Mouse (Mus musculus) heart, adult 2 months (tissue): ENCODE measurements around the gene Arrb2. TPM values are rescaled to one million over a fixed set of nuclear protein-coding genes. Genes with fewer than 3 reads are reported as not detected.

Source experiments
- DNase-seq, 2 experiments: peaks; one replicate each; pipeline ENCODE4 v3.0.0; 2021
- H3K27ac ChIP-seq: fragments of 200-600 bp; 2 replicates; pipeline ENCODE4 v1.8.1; 2022
- H3K27me3 ChIP-seq: fragments of 200-500 bp; 2 replicates; pipeline ENCODE4 v1.6.1; 2012; ENCODE audit warnings: mild to moderate bottlenecking, low read length, inconsistent platforms, mixed read lengths; ENCODE audit not compliant: control insufficient read depth, insufficient read depth
- H3K36me3 ChIP-seq: fragments of 200-500 bp; 2 replicates; pipeline ENCODE4 v1.6.1; 2012; ENCODE audit warnings: low read length, inconsistent platforms; ENCODE audit not compliant: control insufficient read depth, insufficient read depth
- H3K4me1 ChIP-seq: fragments of 200-500 bp; 2 replicates; pipeline ENCODE4 v1.6.1; 2011; ENCODE audit warnings: low read length; ENCODE audit not compliant: control insufficient read depth, insufficient read depth
- H3K4me3 ChIP-seq: fragments of 200-600 bp; 2 replicates; pipeline ENCODE4 v1.8.1; 2022
- H3K79me2 ChIP-seq: fragments of 200-500 bp; replicated peaks from 2 replicates; pipeline ENCODE4 v1.6.1; 2012; ENCODE audit warnings: mild to moderate bottlenecking, inconsistent platforms, low read length, moderate library complexity, mixed read lengths; ENCODE audit not compliant: control insufficient read depth, insufficient read depth
- H3K9ac ChIP-seq: fragments of 200-500 bp; 2 replicates; pipeline ENCODE4 v1.6.1; 2012; ENCODE audit warnings: low read depth, mild to moderate bottlenecking, control low read depth, inconsistent platforms, low read length, mixed read lengths
- CTCF ChIP-seq: fragments of 200-600 bp; IDR thresholded peaks from 2 replicates; pipeline ENCODE4 v1.8.1; 2022; ENCODE audit warnings: antibody characterized with exemption, mild to moderate bottlenecking, moderate library complexity
- EP300 ChIP-seq: fragments of 200-500 bp; IDR thresholded peaks from 2 replicates; pipeline ENCODE4 v1.6.1; 2011; ENCODE audit warnings: low read depth, low read length, control low read depth; ENCODE audit not compliant: insufficient read depth
- POLR2A ChIP-seq: fragments of 200-500 bp; IDR thresholded peaks from 2 replicates; pipeline ENCODE4 v1.6.1; 2011; ENCODE audit warnings: mild to moderate bottlenecking, low read depth, low read length, control low read depth; ENCODE audit not compliant: insufficient read depth
- WGBS: fragments of 180-500 bp; shearing (Covaris S2); methylation state at CpG from one replicate; pipeline ENCODE4 v1.1.7; 2018; 5-methylcytosine and 5-hydroxymethylcytosine counted together
- intact Hi-C: fragments of 180-260 bp; cut with DNase I; formaldehyde crosslinking; loops from one replicate; pipeline ENCODE4 v1.15.1; 2025
- long read RNA-seq: library from polyadenylated mRNA; stranded (forward); transcript quantifications from one replicate; pipeline ENCODE4 v2.0.0, GENCODE M21; 2021
- polyA plus RNA-seq: library from polyadenylated mRNA; depleted of rRNA; stranded (reverse); fragments of >200 nt; gene quantifications from 2 replicates; pipeline ENCODE4 v1.2.3, GENCODE M21; 2012; rRNA removed
- total RNA-seq, 2 experiments: library from RNA; stranded (reverse); gene quantifications; 2 replicates each; pipeline ENCODE4 v1.2.3; 2021

Gene Arrb2
- total RNA-seq (10 to 100 TPM; 10.2 to 10.8 TPM), polyA plus RNA-seq (23.6 and 27.6 TPM in 2 replicates)
- long read RNA-seq, partial matches to known transcripts: 0 of 4 reads
- long read RNA-seq, other reads (novel, unspliced or antisense): 3 of 4 reads

- TF ChIP-seq CTCF (peak; percentile 71), EP300 (peak; percentile 84; the same call in 1 of the 2 replicates), POLR2A (peak; percentile 67)
- peak; percentile 98 to 99 for DNase-seq
- intact Hi-C loops: loop anchor here (1.0 to 5.0 kb wide), 3 partner anchors 74 to 325 kb away; no protein-coding TSS in a partner anchor
- Histone ChIP-seq H3K4me3 (peak within 1 kb of the TSS; percentile 85), H3K4me1 (peaks cover 3% of the 10 kb centered on the region; the same call in 1 of the 2 replicates), H3K9ac (peak within 1 kb of the TSS; percentile 74), H3K27ac (peak within 1 kb of the TSS; percentile 77), H3K27me3 (no peaks in the 10 kb centered on the region), H3K79me2 (no peaks in the 10 kb centered on the region), H3K36me3 (no peaks in the 10 kb centered on the region)
- 1% methylated on average over 60 of the region's 75 CpGs for WGBS
Measured at GRCm38 (mm10) chr11:70432048-70432894, at the start of gene Arrb2. Gene Arrb2 (plus strand): TSS chr11:70432635.

DNA sequence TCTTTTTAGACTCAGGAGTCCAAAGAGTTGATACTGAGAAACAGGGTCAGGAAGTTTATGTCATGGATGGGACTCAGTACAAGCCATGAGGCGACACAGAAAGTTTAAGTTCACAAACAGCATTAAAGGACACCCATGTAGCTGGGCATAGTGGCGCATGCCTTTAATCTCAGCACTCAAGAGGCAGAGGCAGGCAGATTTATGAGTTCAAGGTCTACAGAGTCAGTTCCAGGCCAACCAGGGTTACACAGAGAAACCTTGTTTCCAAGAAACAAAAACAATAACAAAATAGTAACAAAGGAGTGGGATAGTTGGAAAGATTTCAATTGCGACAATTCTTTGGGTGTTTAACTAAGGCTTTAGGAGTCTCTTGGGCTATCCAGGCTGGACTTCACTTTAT is 48.3 kb upstream of the Arrb2 start:
- WGBS: 76% methylated on average over 3 of the region's 3 CpGs
- TF ChIP-seq CTCF (no peak), EP300 (no peak), POLR2A (no peak)
- no peaks in the 10 kb centered on the region for H3K27me3 ChIP-seq
- no peaks in the 10 kb centered on the region for H3K4me1 ChIP-seq
- no peaks in the 10 kb centered on the region for H3K79me2 ChIP-seq
- no peaks in the 10 kb centered on the region for H3K36me3 ChIP-seq
- no peak for DNase-seq
- intact Hi-C loops: no loop called here
- H3K27ac ChIP-seq: no peak overlapping the region
- H3K9ac ChIP-seq: no peak overlapping the region
- no peak overlapping the region for H3K4me3 ChIP-seq

DNA sequence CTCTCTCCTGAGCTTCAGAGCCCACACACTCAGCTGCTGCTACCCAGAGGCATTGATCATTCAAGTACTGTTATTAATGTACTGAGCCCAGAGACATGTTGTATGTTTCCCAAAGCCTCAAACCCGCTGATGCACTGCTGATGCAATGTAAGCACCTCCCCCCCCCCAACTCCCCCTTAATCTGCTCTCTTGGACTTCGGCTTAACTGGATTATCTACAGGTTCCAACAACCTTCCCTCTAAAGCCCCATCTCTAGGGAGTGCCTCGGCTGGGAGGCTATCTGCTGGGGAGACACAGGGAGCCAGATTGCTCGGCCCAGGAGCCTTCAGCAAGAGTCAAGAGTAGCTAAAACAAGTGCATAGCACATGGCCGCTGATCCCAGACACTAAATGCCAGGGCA is 45.0 kb upstream of the Arrb2 start:
- TF ChIP-seq POLR2A (no peak), CTCF (no peak), EP300 (no peak)
- no peaks in the 10 kb centered on the region for H3K36me3 ChIP-seq
- no peak overlapping the region for H3K27ac ChIP-seq
- no peaks in the 10 kb centered on the region for H3K4me1 ChIP-seq
- DNase-seq: no peak
- H3K79me2 ChIP-seq: no peaks in the 10 kb centered on the region
- no peak overlapping the region for H3K9ac ChIP-seq
- intact Hi-C loops: no loop called here
- H3K27me3 ChIP-seq: no peaks in the 10 kb centered on the region
- WGBS: 68% methylated on average over 5 of the region's 5 CpGs
- H3K4me3 ChIP-seq: no peak overlapping the region

DNA sequence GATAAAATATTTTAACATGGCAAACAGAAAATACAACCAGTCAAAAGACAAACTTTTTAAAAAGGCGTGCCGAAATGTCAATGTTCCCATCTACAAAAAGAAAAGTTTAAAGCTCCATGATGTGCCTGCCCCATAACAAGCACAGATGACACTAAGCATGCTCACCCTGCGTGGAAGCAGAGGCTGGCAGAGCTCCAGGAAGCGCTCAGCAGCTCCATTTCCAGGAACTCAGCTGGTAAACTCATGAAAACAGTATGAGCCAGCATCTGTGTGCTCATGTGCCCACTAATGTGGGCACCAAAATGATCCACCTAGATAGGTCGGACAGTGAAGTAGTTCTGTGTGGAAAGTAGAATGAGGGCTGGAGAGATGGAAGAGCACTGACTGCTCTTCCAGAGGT is 43.0 kb upstream of the Arrb2 start:
- no peak overlapping the region for H3K9ac ChIP-seq
- no peaks in the 10 kb centered on the region for H3K79me2 ChIP-seq
- no peak overlapping the region for H3K4me3 ChIP-seq
- TF ChIP-seq CTCF (no peak), POLR2A (no peak), EP300 (no peak)
- H3K36me3 ChIP-seq: no peaks in the 10 kb centered on the region
- no peak overlapping the region for H3K27ac ChIP-seq
- 66% methylated on average over 5 of the region's 5 CpGs for WGBS
- no peaks in the 10 kb centered on the region for H3K4me1 ChIP-seq
- intact Hi-C loops: no loop called here
- H3K27me3 ChIP-seq: no peaks in the 10 kb centered on the region
- DNase-seq: no peak

- Histone ChIP-seq H3K9ac (no peak overlapping the region), H3K27ac (no peak overlapping the region), H3K79me2 (no peaks in the 10 kb centered on the region; the same call in 1 of the 2 replicates), H3K4me1 (no peaks in the 10 kb centered on the region; the same call in none of the 2 replicates), H3K27me3 (no peaks in the 10 kb centered on the region), H3K36me3 (no peaks in the 10 kb centered on the region; the same call in 1 of the 2 replicates), H3K4me3 (no peak overlapping the region)
- 30% methylated on average over 2 of the region's 2 CpGs for WGBS
- DNase-seq: peak in 1 of 2 experiments; percentile 47
- intact Hi-C loops: no loop called here
- TF ChIP-seq EP300: no peak
- no peak for TF ChIP-seq POLR2A
Measured at GRCm38 (mm10) chr11:70403598-70403997, 28.8 kb upstream of the Arrb2 start.
